Mouse (Mus musculus): Measurements from ENCODE around the gene Cd83.

The Cd83 gene

DNA sequence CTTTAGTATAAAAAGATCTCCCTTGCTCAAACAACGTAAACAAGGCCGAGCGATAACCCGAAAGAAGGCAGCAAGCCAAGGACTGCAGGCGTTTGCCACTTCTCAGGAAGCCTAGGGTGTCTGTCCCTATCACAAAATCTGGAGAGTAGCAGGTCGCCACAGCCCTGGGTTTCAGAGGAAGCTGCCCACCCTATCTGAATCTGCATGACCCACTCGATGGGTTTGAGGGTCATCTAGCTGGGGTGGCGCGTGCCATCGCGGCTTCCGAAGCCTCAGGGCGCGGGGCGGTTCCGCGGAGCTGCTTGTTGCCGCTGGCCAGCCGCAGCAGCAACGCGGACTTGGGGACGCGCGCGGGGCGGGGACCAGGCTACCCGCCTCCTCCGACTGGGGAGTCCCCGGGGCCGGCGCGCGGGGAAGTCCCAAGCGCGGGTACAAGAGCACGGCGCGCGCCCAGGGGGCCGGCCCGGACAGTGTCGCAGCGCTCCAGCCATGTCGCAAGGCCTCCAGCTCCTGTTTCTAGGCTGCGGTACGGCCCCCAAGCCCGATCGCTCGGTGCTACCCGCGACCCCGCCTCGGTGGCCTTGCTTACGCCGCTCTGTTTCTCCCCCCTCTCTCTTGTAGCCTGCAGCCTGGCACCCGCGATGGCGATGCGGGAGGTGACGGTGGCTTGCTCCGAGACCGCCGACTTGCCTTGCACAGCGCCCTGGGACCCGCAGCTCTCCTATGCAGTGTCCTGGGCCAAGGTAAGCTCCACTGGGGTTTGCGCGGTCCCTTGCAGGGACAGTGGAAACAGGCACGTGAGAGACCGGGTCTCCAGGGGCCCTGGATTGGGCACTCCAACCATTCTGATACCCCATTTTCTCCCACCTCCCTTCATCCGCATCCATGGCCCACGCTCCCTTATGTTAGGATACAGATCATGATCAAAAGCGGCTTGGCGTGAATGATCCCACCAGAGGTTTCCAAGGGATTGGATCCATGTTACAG is at the start of gene Cd83:
Cd83 (plus strand) TSS at position 51 of the 987 bp plus-strand sequence.
- in situ Hi-C loops (cut with MboI, MseI): no loop called here

DNA sequence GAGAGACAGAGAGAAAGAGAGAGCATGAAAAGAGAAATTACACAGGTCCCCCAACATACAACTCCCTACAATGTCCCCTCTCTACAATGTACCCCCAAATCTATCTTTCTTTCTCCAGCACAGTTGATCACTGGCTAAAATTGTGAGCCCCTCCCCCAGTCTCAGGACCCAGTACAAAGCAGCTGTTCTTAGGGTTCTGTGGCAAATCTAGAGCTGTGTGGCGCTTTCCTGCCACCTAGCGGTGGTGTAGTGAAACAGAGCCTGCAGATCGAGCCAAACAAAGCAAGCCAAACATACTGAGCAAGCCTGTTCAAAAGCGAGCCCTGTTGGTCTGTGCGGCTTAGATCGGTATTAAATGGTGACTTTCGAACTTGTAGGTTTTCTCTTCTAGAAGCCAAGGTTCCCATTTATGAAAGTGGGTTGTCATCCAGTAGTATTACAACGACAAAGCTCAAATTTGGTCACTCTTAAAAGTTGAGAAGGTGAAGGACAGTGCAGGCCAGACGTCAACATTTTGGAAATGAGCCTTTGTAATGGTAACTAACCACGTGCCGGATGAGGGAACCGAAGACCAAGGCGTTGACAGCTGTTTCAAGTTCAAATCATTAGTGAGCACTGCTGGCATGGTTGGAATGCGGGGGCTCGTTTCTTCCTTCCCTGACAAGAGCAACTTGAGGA is 44.8 kb upstream of the Cd83 start:
- in situ Hi-C loops (cut with MboI, MseI): loop anchor here (25.0 kb wide), 1 partner anchor 377 kb away; the partner anchor contains the start of gene Sirt5

DNA sequence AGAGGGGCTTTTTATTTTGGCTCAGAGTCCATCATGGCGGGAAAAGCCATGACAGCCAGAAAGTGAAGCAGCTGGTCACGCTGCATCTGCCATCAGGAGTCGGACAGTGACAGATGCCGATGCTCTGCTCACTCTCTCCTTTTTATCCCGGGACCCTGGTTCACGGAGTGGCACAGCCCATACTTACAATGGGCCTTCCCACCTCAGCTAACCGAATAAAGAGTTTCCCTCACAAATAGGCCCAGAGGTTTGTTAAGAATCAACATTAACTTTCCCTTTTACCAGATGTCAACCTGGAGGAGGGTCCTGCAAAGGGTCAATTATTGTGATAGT is 44.3 kb upstream of the Cd83 start:
- in situ Hi-C loops (cut with MboI, MseI): loop anchor here (25.0 kb wide), 1 partner anchor 378 kb away; the partner anchor contains the start of gene Sirt5

DNA sequence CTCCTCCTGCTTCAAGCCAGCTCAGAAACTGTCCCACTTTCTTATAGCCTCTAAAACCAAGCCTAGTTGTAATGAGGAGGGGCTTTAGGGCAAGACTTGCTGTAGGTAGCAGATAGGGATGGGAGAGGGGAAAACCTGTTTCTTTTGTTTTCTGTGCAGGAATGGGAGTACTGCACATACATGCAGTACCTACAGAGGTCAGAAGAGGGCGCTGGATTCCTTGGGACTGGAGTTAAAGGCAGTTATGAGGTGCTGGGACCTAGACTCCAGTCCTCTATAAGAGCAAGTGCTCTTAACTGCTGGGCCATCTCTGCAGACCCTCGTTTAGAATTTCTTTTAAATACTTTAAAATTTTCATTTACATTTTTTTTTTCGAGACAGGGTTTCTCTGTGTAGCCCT is 41.9 kb upstream of the Cd83 start:
- in situ Hi-C loops (cut with MboI, MseI): loop anchor here (25.0 kb wide), 1 partner anchor 380 kb away; the partner anchor contains the start of gene Sirt5

DNA sequence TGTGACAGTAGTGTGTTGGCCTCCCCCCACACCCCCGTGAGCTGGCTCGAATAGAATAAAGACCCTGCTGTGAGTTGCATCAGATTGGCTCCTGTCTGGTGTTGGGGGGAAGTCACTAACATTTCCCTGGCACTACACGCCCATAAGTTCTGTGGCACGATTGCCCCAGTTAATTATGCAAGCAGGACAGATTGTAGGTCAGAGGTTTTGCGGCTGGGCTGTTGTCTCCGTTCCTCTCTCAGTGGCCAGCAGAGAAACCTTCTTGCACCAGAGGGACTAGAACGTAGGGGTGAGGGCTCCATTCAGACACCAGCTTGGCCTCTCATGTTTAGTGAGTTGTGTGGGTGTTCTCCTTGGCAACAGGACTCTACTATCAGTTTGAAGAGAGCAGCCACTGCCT is 40.3 kb upstream of the Cd83 start:
- in situ Hi-C loops (cut with MboI, MseI): loop anchor here (25.0 kb wide), 1 partner anchor 382 kb away; the partner anchor contains the start of gene Sirt5

DNA sequence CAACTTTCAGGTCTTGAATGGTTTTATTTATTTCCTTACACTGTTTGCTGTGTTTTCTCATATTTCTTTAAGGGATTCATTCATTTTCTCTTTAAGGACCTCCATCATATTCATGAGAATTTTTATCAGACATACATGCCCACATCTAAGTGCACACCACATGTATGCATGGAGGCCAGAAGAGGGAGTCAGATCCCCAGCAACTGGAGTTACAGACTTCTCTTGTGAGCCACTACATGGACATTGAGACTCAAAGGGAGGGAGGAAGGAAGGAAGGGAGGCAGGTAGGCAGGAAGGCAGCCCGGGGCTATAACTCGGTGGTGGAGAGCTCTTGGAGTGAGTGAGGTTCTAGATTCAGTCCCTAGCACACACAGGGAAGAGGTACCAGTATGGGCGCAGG is 34.3 kb upstream of the Cd83 start:
- in situ Hi-C loops (cut with MboI, MseI): loop anchor here (5.0 kb wide), 1 partner anchor 52 kb away; no protein-coding TSS in a partner anchor

DNA sequence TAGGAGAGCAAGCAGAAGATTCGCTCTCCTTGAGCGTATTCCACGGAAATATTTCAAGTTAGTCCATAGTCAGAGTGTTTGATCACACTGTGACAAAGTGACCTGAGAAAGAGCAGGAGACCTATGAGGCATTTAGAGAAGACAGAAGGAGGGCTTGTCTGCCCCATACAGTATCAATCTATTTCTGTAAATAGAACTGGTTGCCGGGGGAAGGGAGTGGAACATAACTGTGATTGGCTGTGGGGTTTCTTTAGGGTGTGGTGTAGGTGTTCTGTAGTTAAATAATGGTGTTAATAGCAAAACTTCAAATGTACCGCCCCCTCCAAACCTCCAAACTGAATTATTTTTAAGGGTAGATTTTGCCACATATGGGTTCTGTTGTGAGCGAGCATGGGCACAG is 33.6 kb upstream of the Cd83 start:
- in situ Hi-C loops (cut with MboI, MseI): loop anchor here (5.0 kb wide), 1 partner anchor 51 kb away; no protein-coding TSS in a partner anchor

DNA sequence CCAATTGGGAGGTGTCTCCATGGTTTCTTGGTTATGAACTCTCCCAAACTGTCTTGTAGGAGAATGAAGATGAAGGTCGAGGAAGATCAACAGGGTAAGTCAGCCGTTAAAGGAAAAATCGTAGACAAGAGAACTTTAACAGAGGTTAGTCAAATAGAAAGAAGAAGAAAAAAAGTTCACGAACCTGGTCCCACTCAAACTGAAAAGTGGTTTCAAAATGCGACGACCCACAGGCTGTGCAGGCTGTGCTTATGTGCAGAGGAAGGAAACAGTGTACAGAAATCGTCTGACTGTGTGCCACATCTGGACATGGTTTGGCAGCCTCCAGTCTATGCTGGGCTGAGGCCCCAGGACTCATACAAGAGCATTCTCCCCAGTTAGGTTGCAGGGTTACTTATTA is 32.2 kb upstream of the Cd83 start:
- in situ Hi-C loops (cut with MboI, MseI): loop anchor here (5.0 kb wide), 1 partner anchor 50 kb away; no protein-coding TSS in a partner anchor

DNA sequence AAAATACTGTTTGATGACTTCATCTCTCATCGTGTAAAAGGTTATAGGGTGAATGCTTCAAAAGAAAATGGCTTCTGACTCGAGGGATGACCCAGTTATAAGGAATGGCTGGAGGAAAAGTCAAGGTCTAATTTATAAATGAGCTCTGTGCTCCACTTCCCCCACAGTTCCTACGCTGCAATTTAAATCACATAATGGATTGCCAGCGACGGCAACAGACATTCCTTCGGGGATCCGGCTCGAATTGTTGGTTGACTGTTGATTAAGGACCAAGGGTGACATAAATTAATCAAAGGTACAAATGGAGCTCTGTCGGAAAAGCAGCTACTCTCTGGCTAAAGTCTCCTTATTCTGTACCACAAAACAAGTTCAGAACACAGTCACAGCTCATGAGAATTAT is 30.9 kb upstream of the Cd83 start:
- in situ Hi-C loops (cut with MboI, MseI): loop anchor here (5.0 kb wide), 1 partner anchor 49 kb away; no protein-coding TSS in a partner anchor

DNA sequence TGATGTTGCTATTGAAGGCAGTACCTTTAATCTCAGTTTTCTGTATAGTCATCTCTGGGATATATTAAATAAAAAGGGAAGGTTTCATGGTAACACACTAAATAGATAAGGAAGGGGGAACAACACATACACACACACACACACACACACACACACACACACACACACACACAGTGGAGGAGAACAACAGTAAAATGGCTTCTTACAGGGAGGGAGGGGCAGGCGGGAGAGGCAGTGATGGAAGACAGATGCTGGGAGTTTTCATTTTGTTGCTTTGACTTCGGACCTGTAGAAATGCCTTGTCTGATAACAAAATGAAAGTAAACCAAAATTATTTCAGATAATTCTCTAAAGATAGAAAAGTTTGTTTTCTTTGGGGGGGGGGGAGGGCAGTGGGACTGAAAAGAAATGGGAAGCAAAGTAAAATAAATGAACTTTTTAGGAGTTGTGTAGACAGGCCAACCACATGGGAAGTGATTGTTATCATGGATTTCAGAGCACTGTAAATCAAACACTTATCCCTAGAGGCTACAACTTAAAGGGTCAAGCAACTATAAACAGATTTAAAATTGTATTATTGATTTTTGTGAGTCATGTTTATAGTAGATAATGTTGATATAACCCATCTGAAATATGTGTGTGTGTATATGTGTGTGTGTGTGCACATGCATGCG is 30.0 kb upstream of the Cd83 start:
- in situ Hi-C loops (cut with MboI, MseI): loop anchor here (5.0 kb wide), 1 partner anchor 48 kb away; no protein-coding TSS in a partner anchor

DNA sequence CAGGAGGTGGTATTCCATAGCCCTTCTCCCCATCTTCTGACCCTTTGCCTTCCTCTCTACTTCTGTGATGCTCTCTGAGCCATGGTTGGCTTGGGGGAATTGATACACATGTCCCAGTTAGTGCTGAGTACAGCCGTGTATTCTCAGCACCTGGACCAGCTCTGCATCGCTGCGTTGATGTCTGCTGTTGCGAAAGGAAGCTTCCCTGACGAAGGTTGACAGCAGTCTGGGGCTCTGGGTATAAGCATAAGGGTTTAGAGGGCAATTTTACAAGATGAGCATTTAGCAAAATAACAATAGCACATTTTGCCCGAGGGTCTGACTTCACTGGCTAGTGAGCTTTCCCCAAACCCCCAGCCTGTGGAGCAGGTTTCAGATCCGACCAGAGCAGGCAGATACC is 29.0 kb upstream of the Cd83 start:
- in situ Hi-C loops (cut with MboI, MseI): no loop called here

DNA sequence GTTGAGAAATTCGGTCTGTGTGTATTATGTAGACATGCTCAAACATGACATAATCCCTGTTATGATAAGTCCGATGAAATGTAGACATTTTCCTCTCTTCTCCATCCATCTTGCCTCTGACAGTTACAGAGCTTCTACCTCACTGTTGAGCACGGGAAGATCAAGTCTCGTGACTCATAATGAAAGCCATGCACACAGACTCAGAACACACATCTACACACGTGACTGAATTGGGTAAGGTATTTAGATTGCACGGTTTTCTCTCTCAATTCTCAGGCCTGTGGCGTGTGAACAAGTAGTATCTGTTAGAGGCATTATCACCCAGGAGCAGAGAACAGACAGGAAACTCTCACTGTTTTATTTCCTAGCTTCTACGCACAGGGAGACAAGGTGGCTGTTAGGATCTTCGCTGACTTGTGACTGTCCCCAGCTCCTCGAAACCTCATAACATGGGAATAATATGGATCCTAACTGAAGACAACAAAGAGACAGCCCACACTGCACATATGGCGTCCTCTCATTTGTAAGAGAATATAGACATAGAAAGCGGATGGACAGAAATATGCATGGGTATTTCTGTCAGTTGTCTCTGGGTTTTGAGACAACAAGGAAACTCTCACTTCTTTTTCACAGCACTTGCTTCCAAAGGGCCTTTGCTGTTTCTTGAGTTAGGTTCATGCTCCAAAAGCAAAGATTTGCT is 23.3 kb upstream of the Cd83 start:
- in situ Hi-C loops (cut with MboI, MseI): no loop called here

DNA sequence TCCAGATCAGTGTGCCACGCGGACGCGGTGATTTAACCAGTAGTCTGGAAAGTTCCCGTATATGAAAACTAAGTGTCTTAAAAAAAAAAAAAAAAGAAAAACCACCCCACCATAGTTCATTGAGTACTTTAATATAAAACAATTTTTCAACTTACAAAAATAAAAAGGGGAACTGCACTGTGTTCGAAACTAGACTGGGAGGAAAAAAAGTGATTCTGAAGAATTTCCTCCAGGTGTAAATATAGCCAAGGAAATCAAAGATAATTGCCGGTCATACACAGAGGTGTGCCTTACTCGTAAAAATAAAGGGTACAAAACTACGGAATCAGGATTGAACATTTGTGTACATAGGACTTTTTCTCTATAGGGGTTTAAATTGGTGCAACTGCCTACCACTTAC is 21.7 kb upstream of the Cd83 start:
- in situ Hi-C loops (cut with MboI, MseI): no loop called here

DNA sequence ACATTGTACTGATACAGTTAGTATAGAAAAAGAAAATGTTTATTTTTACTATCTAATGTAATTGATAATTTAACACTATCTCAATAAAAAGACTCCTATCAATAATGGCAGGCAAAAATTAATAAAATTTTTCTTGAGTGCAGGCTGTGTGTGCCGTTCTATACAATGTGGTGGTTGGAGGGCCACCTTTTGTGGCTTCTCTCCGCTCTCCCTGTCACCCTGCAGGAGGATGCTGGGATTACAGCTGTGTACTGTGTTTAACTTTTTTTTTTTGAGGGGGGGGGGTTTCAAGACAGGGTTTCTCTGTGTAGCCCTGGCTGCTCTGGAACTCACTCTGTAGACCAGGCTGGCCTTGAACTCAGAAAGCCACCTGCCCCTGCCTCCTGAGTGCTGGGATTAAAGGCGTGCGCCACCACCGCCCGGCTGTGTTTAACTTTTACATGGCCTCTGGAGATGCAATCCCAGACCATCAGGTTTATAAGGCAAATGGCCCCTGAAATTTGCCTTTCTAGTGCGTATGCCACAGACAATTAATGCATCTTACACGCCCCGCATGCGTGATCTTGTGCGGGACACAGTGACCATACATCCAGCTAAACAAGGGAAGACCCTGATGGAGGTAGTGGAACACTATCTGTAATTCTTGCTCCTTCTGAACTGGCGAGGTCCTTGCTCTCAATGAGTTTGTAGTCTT is 21.1 kb upstream of the Cd83 start:
- in situ Hi-C loops (cut with MboI, MseI): no loop called here

DNA sequence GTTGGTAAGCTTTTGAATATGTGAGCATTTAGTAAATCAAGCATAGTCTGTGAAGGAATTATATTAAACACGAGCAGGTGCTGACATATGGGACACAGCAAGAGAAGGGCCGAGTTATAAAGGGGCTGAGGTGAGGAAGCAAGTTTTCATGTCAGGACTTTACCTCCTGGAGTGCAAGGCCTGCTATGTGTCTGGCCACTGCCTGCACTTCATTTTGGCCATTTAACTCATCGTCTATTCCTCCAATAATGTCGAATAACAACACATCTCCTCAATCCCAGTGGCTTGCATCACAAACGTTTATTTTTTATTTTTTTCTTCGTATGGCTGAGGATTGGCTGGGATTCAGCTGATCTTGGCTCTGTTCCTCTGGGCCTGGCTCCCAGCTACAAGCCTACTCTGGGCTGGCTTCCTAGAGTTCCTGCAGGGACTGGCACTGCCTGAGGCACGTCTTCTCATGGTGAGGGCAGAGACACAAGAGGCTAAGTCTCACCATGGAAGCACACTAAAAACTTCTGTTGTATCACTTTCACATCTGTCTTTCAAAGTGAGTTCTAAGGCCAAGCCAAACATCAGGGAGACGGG is 20.5 kb upstream of the Cd83 start:
- in situ Hi-C loops (cut with MboI, MseI): no loop called here

DNA sequence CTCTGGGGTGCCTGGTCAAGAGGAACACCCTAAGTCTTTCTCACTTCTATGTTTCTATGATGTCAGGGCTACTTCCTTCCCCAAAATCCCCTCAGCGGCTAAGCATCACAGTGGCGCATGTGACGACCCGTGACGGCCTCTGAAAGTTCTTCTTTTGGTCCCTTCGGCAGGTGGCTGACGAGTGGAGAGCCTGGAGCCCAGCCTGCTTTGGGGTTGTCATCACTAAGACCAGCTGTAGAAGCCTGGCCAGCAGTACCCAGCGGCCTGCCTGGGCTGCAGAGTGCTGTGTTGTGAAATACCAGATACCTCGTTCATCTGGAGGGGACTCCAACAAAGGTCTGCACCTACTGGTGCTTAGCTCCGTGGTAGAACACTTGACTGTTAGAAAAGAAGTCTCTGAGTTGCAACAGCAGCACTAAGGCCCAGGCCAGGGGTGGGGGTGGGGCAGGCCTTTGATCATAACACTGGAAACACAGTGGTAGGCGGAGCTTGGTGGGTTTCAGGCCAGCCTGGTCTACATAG is 19.2 kb upstream of the Cd83 start:
- in situ Hi-C loops (cut with MboI, MseI): no loop called here

DNA sequence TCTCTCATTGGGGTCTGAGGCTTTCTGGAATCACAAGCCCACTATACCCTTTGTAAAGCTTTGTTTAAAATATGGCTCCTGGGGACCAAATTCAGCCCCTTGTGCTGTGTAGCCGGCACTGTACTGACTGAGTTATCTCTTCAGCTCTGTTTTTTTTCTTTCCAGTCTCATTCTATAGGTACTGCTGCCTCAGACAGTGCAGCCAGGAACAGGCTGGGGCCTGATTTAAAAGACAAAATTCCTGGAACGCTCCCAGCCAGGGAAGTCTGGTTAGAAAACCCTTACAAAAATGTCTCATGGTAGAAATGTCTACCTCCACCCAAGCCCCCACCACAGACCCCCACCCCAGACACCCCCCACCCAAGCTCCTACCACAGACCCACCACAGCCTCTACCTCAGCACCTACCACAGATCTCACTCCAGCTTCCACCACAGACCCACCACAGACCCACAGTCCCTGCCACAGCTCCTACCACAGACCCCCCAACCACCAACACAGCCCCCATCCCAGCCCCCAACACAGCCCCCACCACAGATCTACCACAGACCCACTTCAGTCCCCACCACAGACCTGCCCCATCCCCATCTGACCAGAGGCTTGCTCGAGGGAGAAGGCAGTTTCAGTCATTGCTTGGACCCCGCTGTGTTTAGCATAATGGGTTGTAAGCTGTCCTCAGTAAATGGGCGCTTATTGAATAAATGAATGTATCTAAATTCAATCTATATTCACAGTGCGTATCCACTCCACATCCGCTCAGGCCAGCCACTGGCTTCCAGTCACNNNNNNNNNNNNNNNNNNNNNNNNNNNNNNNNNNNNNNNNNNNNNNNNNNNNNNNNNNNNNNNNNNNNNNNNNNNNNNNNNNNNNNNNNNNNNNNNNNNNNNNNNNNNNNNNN is 17.5 kb upstream of the Cd83 start:
- in situ Hi-C loops (cut with MboI, MseI): no loop called here

DNA sequence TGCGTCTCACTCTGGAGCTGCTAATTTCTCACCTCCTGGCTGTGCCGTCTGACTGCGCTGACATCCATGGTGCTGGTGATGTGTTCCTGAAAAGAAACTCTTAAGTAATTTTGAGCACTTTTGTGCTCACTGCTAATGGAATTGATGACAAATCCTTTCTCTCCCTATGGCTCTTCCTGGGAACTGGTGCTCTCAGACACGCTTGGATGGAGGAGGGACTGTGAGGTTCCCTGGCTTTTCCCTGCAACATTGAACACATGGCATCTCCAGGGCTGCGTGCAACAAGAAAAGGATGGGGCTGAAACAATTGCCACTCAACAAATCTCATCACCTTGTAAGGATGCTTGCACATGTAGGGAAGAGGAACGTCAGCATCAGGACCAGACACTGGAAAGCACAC is 11.6 kb upstream of the Cd83 start:
- in situ Hi-C loops (cut with MboI, MseI): loop anchor here (10.0 kb wide), 1 partner anchor 598 kb away; the partner anchor contains the start of gene Tbc1d7

Data from T-helper 1 cell (primary cell).